Mouse (Mus musculus) lung, embryonic 15.5 days (tissue): ENCODE measurements around the gene Pacsin3. TPM values are rescaled to one million over a fixed set of nuclear protein-coding genes. Genes with fewer than 3 reads are reported as not detected.
A peak's percentile ranks its signal among the peaks of the same experiment; 100 is the strongest.

Source experiments
- ATAC-seq: fragments of 200-750 bp; cut with Nextera tagmentation; 2 replicates; pipeline ENCODE4 v1.8.0; 2017; ENCODE audit warnings: moderate number of reproducible peaks, borderline replicate concordance; ENCODE audit not compliant: low FRiP score, low TSS enrichment; ENCODE audit errors: extremely low read depth
- H3K27ac ChIP-seq: fragments of 300-500 bp; sonication (generic); 2 replicates; pipeline ENCODE4 v1.5.1; 2015; ENCODE audit warnings: moderate library complexity, mild to moderate bottlenecking, inconsistent platforms
- H3K27me3 ChIP-seq: fragments of 300-500 bp; sonication (generic); 2 replicates; pipeline ENCODE4 v1.6.1; 2015; ENCODE audit warnings: inconsistent platforms
- H3K36me3 ChIP-seq: fragments of 300-500 bp; sonication (generic); 2 replicates; pipeline ENCODE4 v1.6.1; 2015; ENCODE audit warnings: inconsistent platforms
- H3K4me1 ChIP-seq: fragments of 300-500 bp; sonication (generic); 2 replicates; pipeline ENCODE4 v1.6.1; 2015; ENCODE audit warnings: inconsistent platforms
- H3K4me2 ChIP-seq: fragments of 300-500 bp; sonication (generic); 2 replicates; pipeline ENCODE4 v1.6.1; 2015; ENCODE audit warnings: inconsistent platforms, mild to moderate bottlenecking, moderate library complexity
- H3K4me3 ChIP-seq: fragments of 300-500 bp; sonication (generic); 2 replicates; pipeline ENCODE4 v1.5.1; 2015; ENCODE audit warnings: mild to moderate bottlenecking, inconsistent platforms
- H3K9ac ChIP-seq: fragments of 300-500 bp; sonication (generic); 2 replicates; pipeline ENCODE4 v1.6.1; 2015; ENCODE audit warnings: inconsistent platforms
- H3K9me3 ChIP-seq: fragments of 300-500 bp; sonication (generic); 2 replicates; pipeline ENCODE4 v1.6.1; 2016; ENCODE audit warnings: inconsistent platforms
- WGBS: fragments of 180-500 bp; shearing (Covaris S2); methylation state at CpG from one replicate; pipeline ENCODE4 v1.1.7; 2015; 5-methylcytosine and 5-hydroxymethylcytosine counted together
- polyA plus RNA-seq: library from polyadenylated mRNA; unstranded; fragments of >200 nt; fragmentation: Nextera tagmentation; extraction: Ambion mirVana; gene quantifications from 2 replicates; pipeline ENCODE4 v1.2.1, GENCODE M21; 2015

Pacsin3 gene
- polyA plus RNA-seq, 1 experiment from 2014 or later, result 54.2 TPM

DNA sequence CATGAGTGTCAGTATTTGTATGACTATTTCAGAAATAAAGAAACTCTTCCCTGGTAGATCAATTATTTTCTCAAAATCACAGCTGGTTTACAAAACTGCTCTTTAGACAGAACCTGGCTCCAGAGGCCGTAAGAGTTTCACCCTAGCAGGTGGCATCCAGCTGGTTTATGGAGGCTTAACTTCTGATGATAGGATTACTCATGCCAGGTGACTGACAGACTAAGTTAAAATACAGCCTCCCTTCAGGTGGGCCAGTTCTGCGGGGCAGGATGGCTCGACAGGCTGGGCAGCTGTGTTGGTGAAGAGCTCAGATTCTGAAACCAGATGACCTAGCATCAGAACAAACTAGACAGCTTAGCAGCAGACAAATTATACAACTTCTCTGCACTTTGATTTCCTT, 53.8 kb downstream of the Pacsin3 start:
- no peak overlapping the region for H3K27ac ChIP-seq

DNA sequence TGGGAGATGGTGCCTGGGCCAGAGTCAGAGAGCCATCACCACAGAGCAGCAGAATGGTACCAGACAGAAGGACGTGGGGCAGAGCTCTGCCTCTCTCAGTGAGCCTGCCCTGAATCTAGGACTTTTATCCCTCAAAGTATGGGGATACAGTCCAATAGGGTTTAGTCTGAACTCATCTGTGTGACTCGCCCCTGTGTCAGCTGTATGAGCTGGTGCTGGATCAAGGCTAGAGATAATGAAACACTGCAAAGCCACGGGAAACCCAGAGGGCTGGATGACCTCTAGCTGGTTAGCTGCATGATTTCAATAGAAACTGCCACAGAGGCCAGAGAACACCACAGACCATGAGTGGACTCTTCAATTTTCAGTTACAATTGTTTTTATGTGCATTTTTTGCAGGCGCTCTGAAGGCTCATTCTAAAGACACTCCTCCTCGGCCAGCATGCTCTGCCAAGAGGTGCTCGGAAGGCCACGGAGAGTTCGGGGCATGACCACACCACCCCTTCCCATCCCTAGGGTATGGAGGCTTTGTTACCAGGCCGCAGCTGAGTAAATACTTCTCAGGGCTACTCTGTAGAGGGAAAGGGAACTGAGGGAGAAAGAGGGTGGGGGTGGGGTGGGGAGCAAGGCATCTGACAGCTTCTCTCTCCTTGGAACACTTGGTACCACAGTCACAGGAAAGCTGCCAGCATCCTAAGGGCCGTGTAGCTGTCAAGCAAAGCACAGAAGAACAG, 57.0 kb downstream of the Pacsin3 start:
- WGBS, result 31% methylated on average over 10 of the region's 10 CpGs
- Histone ChIP-seq H3K9me3 (no peaks in the 10 kb centered on the region), H3K4me1 (peaks cover 20% of the 10 kb centered on the region), H3K27ac (peak overlapping the region; percentile 76), H3K27me3 (no peaks in the 10 kb centered on the region), H3K4me3 (no peak overlapping the region), H3K36me3 (no peaks in the 10 kb centered on the region), H3K9ac (no peak overlapping the region), H3K4me2 (no peak overlapping the region)
- peak; percentile 78 for ATAC-seq

More for the DNA sequence above, 53.8 kb downstream of the Pacsin3 start:
- H3K4me2 ChIP-seq, result no peak overlapping the region
- H3K9me3 ChIP-seq, result no peaks in the 10 kb centered on the region
- peaks cover 20% of the 10 kb centered on the region for H3K4me1 ChIP-seq
- no peak overlapping the region for H3K4me3 ChIP-seq
- ATAC-seq, result no peak
- H3K9ac ChIP-seq, result no peak overlapping the region
- no peaks in the 10 kb centered on the region for H3K27me3 ChIP-seq
- WGBS, result 74% methylated on average over 3 of the region's 3 CpGs
- no peaks in the 10 kb centered on the region for H3K36me3 ChIP-seq

DNA sequence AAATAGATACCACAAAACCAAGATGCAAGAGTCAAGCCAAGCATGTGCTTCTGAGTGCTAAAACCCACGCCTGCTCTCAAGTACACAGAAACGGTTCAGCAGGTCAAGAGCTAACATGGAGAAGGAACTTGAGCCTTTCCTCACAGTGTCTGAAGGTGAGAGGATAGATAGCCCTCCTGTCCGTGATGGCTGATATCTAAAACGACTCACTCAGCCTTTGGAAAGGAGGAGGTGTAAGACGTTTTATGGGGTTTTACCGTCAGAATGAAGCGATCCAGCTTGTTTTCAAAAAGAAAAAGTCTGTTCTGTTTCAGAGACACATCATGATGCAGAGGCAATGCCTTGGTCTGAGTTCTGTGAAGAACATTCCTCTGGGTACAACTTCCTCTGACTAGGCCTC, 58.4 kb downstream of the Pacsin3 start:
- Histone ChIP-seq H3K4me3 (no peak overlapping the region), H3K9me3 (no peaks in the 10 kb centered on the region), H3K4me2 (no peak overlapping the region), H3K27me3 (no peaks in the 10 kb centered on the region), H3K27ac (0 out of 2 replicates have a peak overlapping the region, but pooled peaks have one; percentile 76), H3K36me3 (no peaks in the 10 kb centered on the region), H3K4me1 (peaks cover 14% of the 10 kb centered on the region), H3K9ac (no peak overlapping the region)
- 33% methylated on average over 7 of the region's 7 CpGs for WGBS
- ATAC-seq, result no peak

Other genes with a start within 250 kb of the Pacsin3 start
- gene Rapsn, start 220.3 kb upstream of the Pacsin3 start, polyA plus RNA-seq, result 0.91 and 1.9 TPM in 2 replicates
- 254 and 278 TPM in 2 replicates for gene Psmc3, start 201.9 kb upstream of the Pacsin3 start, polyA plus RNA-seq
- gene Slc39a13, start 185.5 kb upstream of the Pacsin3 start, polyA plus RNA-seq, result 34.6 and 40.2 TPM in 2 replicates
- 6.9 and 8.7 TPM in 2 replicates for gene Spi1, start 173.6 kb upstream of the Pacsin3 start, polyA plus RNA-seq
- 18.8 and 22.3 TPM in 2 replicates for gene Mybpc3, start 137.8 kb upstream of the Pacsin3 start, polyA plus RNA-seq
- 9.4 and 10.9 TPM in 2 replicates for gene Madd, start 72.1 kb upstream of the Pacsin3 start, polyA plus RNA-seq
- 20.9 and 22.8 TPM in 2 replicates for gene Nr1h3, start 53.1 kb upstream of the Pacsin3 start, polyA plus RNA-seq
- 27.6 and 30.6 TPM in 2 replicates for gene Acp2, start 53.1 kb upstream of the Pacsin3 start, polyA plus RNA-seq
- gene Ddb2, start 19.0 kb upstream of the Pacsin3 start, polyA plus RNA-seq, result 19.7 and 20.4 TPM in 2 replicates
- 89.5 and 93.0 TPM in 2 replicates for gene Arfgap2, start 9.0 kb downstream of the Pacsin3 start, polyA plus RNA-seq
- 66.8 and 68.4 TPM in 2 replicates for gene 1110051M20Rik, start 188.8 kb downstream of the Pacsin3 start, polyA plus RNA-seq
- 10.0 and 11.4 TPM in 2 replicates for gene Lrp4, start 201.6 kb downstream of the Pacsin3 start, polyA plus RNA-seq